Mouse (Mus musculus): Measurements from ENCODE around the gene Gm9603. TPM values are rescaled to one million over a fixed set of nuclear protein-coding genes. Genes with fewer than 3 reads are reported as not detected.
"Not testable (repeated sequence)": the region's sequence is repeated elsewhere in the genome, so short reads cannot be mapped to it uniquely, and the experiment has no call there.

The Gm9603 gene
- not detected for total RNA-seq (2021)
- long read RNA-seq, experiment 1, result 0 reads
- long read RNA-seq, experiment 2, result 0 reads

GRCm38 (mm10) chr14:5687357-5687756 lies at the start of gene Gm9603:
Gene Gm9603, minus strand, starts transcription at chr14:5687457.
- not testable (repeated sequence) for DNase-seq (ENCODE audit: low spot score in 2 of 2)

GRCm38 (mm10) chr14:5632928-5633327 lies 54.3 kb downstream of the Gm9603 start, which contains the start of gene Gm8265:
Gene Gm8265, minus strand, starts transcription at chr14:5633028.
- not testable (repeated sequence) for DNase-seq (ENCODE audit: low spot score in 2 of 2)

Other genes with a start within 250 kb of the Gm9603 start
- 1 to 10 TPM; 1.2 to 2.3 TPM for gene Gm3194, start 232.0 kb downstream of the Gm9603 start, total RNA-seq (2021)
- not detected for gene Gm8246, start 209.6 kb downstream of the Gm9603 start, total RNA-seq (2021)
- gene Gm3187, start 203.2 kb downstream of the Gm9603 start, total RNA-seq (2021), result not detected
- gene Gm3488, start 185.8 kb downstream of the Gm9603 start, total RNA-seq (2021), result under 1 TPM; 0.30 to 0.63 TPM
- not detected for gene Gm3532, start 149.0 kb downstream of the Gm9603 start, total RNA-seq (2021)
- gene Gm8265, start 54.4 kb downstream of the Gm9603 start, total RNA-seq (2021), result not detected
- 1 to 10 TPM in 1 of 2 experiments, under 1 TPM in 1; 0.33 to 1.2 TPM for gene Gm3373, start 54.1 kb upstream of the Gm9603 start, total RNA-seq (2021)
- gene Gm3383, start 120.5 kb upstream of the Gm9603 start, total RNA-seq (2021), result 1 to 10 TPM; 1.2 to 2.7 TPM
- not detected for gene Gm3424, start 142.9 kb upstream of the Gm9603 start, total RNA-seq (2021)
- gene Gm8237, start 192.9 kb upstream of the Gm9603 start, total RNA-seq (2021), result under 1 TPM; 0.23 to 0.42 TPM